Mouse (Mus musculus) lung, embryonic 16.5 days (tissue): Measurements from ENCODE around the gene B4galt7. TPM values are rescaled to one million over a fixed set of nuclear protein-coding genes. Genes with fewer than 3 reads are reported as not detected.
"Not testable (repeated sequence)": the region's sequence is repeated elsewhere in the genome, so short reads cannot be mapped to it uniquely, and the experiment has no call there.

Experiments used
- ATAC-seq: fragments of 200-750 bp; cut with Nextera tagmentation; 2 replicates; pipeline ENCODE4 v1.8.0; 2017; ENCODE audit warnings: low read depth, mild to moderate bottlenecking, moderate library complexity
- H3K27ac ChIP-seq: fragments of 300-500 bp; sonication (generic); 2 replicates; pipeline ENCODE4 v1.5.1; 2014; ENCODE audit warnings: mild to moderate bottlenecking, control low read depth, low read length
- H3K27me3 ChIP-seq: fragments of 300-500 bp; sonication (generic); 2 replicates; pipeline ENCODE4 v1.6.1; 2014; ENCODE audit warnings: low read depth, low read length, mixed read lengths; ENCODE audit not compliant: control insufficient read depth, insufficient read depth
- H3K36me3 ChIP-seq: fragments of 300-500 bp; sonication (generic); 2 replicates; pipeline ENCODE4 v1.6.1; 2014; ENCODE audit warnings: low read length; ENCODE audit not compliant: control insufficient read depth, insufficient read depth
- H3K4me1 ChIP-seq: fragments of 300-500 bp; sonication (generic); replicated peaks from 2 replicates; pipeline ENCODE4 v1.6.1; 2014; ENCODE audit warnings: low read length, mixed read lengths; ENCODE audit not compliant: control insufficient read depth, insufficient read depth
- H3K4me2 ChIP-seq: fragments of 300-500 bp; sonication (generic); 2 replicates; pipeline ENCODE4 v1.6.1; 2014; ENCODE audit warnings: low read depth, low read length, control low read depth
- H3K4me3 ChIP-seq: fragments of 300-500 bp; sonication (generic); 2 replicates; pipeline ENCODE4 v1.5.1; 2014; ENCODE audit warnings: mild to moderate bottlenecking, low read length, control low read depth
- H3K9ac ChIP-seq: fragments of 300-500 bp; sonication (generic); 2 replicates; pipeline ENCODE4 v1.6.1; 2014; ENCODE audit warnings: low read length, control low read depth
- H3K9me3 ChIP-seq: fragments of 300-500 bp; sonication (generic); 2 replicates; pipeline ENCODE4 v1.6.1; 2016; ENCODE audit warnings: low read length; ENCODE audit not compliant: control insufficient read depth
- WGBS: fragments of 180-500 bp; shearing (Covaris S2); extraction: QIAGEN DNeasy Blood & Tissue Kit; methylation state at CpG from one replicate; pipeline ENCODE4 v1.1.7; 2014; 5-methylcytosine and 5-hydroxymethylcytosine counted together
- polyA plus RNA-seq: library from polyadenylated mRNA; unstranded; fragments of >200 nt; fragmentation: Nextera tagmentation; extraction: Ambion mirVana; gene quantifications from 2 replicates; pipeline ENCODE4 v1.2.1, GENCODE M21; 2015

Gene B4galt7
- polyA plus RNA-seq, 1 experiment from 2014 or later: 22.8 TPM

DNA sequence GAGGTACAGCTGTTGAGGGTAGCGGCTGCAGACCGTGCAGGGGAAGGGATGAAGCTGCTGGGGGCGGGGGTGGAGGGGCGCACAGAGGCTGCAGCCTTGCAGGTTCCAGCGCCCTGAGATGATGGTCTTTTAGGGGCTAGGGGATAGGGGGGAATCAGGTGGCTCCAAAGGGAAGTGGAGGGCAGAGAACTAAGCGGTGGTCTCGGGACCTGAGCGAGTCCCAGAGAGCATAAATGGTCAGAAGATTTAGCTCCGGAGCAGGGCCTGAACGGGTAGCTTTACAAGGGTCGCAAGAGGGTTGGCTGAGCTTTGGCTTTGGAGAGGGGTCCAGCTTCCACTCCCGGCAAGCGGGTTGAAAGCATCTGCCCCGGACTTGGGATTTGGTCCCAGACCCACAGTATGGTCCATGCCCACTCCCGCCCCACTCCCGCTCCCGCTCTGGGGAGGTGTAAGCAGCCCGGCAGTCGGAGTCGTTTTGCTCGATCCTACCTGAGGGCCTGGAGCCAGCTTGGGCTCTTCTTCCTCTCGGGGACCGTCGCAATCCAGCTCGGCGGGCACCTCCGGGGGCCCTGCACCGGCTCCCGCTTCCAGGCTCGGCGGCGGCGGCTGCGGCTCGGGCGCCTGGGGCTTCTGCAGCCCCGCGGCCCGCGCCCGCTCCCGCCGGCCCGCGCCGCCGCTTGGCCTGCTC is 29.3 kb upstream of the B4galt7 start:
- Histone ChIP-seq H3K4me1 (peaks cover 15% of the 10 kb centered on the region), H3K9me3 (no peaks in the 10 kb centered on the region; the same call in 1 of the 2 replicates), H3K4me2 (peak overlapping the region; percentile 97), H3K9ac (peak overlapping the region; percentile 99), H3K36me3 (no peaks in the 10 kb centered on the region), H3K27me3 (no peaks in the 10 kb centered on the region), H3K27ac (peak overlapping the region; percentile 83), H3K4me3 (peak overlapping the region; percentile 99)
- under 1% methylated on average over 46 of the region's 47 CpGs for WGBS
- ATAC-seq: peak; percentile 75

DNA sequence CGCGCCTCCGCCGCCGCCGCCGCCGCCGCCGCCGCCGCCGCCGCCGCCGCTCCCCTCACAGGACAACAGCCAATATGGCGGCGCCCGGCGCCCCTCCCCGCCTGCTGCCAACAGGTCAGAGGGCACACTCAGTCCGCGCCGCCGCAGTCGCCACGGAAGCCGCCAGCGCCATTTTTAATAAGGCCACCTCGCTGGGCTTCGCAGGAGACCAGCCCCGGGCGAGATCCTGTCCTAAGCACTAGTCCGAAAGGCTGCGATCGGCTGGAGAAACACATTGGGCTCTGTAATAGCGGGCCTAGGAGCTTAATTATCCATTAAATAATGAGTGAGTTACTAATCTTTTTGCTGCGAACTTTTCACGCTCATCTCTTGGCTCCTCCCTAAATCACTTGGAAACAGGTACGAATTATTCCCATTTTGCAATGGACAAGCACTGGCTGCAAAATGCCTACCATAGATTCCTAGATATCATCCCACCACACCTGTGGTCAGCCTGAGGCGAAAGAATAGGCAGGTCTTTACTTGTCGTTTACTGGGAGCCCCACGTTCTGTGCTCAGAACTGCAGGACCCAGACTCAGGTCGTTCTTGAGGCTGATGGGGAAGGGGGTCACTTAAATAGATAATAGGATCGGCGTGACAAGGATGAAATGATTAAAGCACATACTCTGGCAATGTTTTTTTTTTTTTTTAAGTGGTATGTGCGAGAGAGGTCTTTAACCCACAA is 28.5 kb upstream of the B4galt7 start, which contains the start of gene Fam193b:
Fam193b (minus strand) TSS at position 94 of the 725 bp plus-strand sequence.
- no peaks in the 10 kb centered on the region for H3K36me3 ChIP-seq
- no peaks in the 10 kb centered on the region; the same call in 1 of the 2 replicates for H3K9me3 ChIP-seq
- 1% methylated on average over 30 of the region's 47 CpGs for WGBS
- peak within 1 kb of the TSS; percentile 99 for H3K4me3 ChIP-seq
- peak; percentile 97 for ATAC-seq
- H3K4me1 ChIP-seq: peaks cover 15% of the 10 kb centered on the region
- peak within 1 kb of the TSS; percentile 99 for H3K9ac ChIP-seq
- peak within 1 kb of the TSS; percentile 97 for H3K4me2 ChIP-seq
- H3K27ac ChIP-seq: peak within 1 kb of the TSS; percentile 83
- no peaks in the 10 kb centered on the region for H3K27me3 ChIP-seq

DNA sequence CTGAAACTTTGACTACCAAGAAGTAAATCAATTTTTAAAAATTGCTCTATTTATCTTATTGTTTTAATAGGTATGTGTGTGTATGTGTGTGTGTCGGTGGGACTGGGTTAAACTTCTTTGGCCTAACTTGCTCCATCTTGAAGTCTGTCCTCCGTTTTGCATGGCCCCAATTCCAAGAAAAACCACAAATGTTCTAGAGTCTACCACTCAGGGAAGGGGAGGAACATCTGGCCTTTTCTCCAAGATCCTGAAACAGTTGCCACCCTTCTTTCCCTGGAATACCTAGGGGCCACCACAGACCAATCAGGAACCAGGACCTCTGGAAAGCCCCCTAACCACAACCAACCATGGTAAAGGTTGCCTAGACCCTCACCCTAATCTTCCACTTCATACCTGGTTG is 27.7 kb upstream of the B4galt7 start:
- no peak for ATAC-seq
- Histone ChIP-seq H3K9ac (no peak overlapping the region), H3K9me3 (no peaks in the 10 kb centered on the region; the same call in 1 of the 2 replicates), H3K4me1 (peaks cover 15% of the 10 kb centered on the region), H3K4me2 (no peak overlapping the region; the same call in 1 of the 2 replicates), H3K36me3 (no peaks in the 10 kb centered on the region), H3K4me3 (no peak overlapping the region), H3K27me3 (no peaks in the 10 kb centered on the region), H3K27ac (no peak overlapping the region)
- WGBS: 79% methylated on average over 2 of the region's 2 CpGs

DNA sequence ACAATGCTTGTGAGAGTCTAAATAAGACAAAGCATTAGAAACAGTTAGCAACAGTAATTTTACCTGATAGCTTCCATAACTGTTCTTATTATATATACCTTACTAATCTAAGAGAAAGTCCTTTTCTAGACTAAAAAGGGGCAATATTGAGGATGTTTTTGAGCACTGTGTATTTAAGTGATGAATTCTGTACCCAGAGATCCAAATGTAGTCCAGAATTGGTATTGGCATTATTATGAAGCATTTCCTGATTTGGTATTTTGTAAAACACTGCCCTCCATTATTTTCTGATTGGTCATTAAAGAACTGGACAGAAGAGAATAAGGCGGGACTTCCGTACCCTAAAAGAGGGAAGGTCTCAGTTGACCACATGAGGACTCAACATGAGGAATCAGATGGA is 26.3 kb upstream of the B4galt7 start, which contains the start of gene Tmed9:
Tmed9 (plus strand) TSS at position 301 of the 400 bp plus-strand sequence.
- H3K27ac ChIP-seq: no peak within 1 kb of the TSS
- H3K9me3 ChIP-seq: no peaks in the 10 kb centered on the region; the same call in 1 of the 2 replicates
- 92% methylated on average over 2 of the region's 2 CpGs for WGBS
- no peaks in the 10 kb centered on the region for H3K36me3 ChIP-seq
- no peak within 1 kb of the TSS for H3K4me2 ChIP-seq
- H3K27me3 ChIP-seq: no peaks in the 10 kb centered on the region
- H3K4me3 ChIP-seq: no peak within 1 kb of the TSS
- H3K4me1 ChIP-seq: peaks cover 15% of the 10 kb centered on the region
- no peak within 1 kb of the TSS for H3K9ac ChIP-seq
- no peak for ATAC-seq

DNA sequence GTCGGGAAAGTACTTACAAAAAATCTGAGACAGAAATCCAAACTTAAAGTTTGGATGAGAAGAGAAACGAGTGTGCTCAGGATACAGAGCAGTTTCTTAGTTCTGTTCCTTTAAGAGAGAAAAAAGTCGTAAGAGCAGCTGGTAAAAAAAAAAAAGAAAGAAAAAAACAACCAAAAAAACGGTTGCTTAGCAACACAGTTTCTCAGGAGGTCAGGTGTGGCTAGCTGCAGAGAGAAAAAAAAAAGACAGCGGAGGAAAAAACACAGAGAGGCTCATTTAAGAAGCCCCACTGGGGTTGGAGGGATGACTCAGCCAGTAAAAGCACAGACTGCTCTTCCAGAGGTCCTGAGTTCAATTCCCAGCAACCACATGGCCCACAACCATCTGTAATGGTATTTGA is 25.4 kb upstream of the B4galt7 start:
- H3K9ac ChIP-seq: no peak overlapping the region
- H3K9me3 ChIP-seq: peaks cover 2% of the 10 kb centered on the region
- H3K4me3 ChIP-seq: no peak overlapping the region
- no peak overlapping the region for H3K4me2 ChIP-seq
- H3K36me3 ChIP-seq: no peaks in the 10 kb centered on the region
- ATAC-seq: no peak
- no peaks in the 10 kb centered on the region for H3K27me3 ChIP-seq
- H3K27ac ChIP-seq: no peak overlapping the region
- peaks cover 12% of the 10 kb centered on the region for H3K4me1 ChIP-seq
- WGBS: 61% methylated on average over 5 of the region's 5 CpGs

DNA sequence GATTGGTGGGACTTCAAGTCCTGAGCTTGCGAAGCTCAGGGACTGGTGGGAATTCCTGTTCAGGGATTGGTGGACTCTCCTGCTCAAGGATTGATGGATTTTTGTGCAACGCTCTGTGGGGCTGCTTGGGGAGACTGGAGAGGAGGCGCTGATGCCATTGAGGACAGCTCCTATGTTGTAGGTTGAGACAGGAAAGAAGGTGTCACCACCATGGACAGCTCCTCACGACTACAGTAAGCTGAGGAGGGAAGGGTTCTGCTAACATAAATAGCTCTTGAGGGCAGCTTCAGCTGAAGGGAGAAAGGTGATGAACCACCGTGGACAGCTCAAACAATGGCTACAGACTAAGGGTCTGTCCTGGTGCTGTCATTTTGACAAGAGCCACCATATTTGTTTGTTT is 23.8 kb upstream of the B4galt7 start:
- peaks cover 5% of the 10 kb centered on the region; the same call in 1 of the 2 replicates for H3K4me1 ChIP-seq
- ATAC-seq: no peak
- peaks cover 2% of the 10 kb centered on the region for H3K9me3 ChIP-seq
- H3K27me3 ChIP-seq: no peaks in the 10 kb centered on the region
- no peaks in the 10 kb centered on the region for H3K36me3 ChIP-seq
- H3K4me3 ChIP-seq: no peak overlapping the region
- H3K4me2 ChIP-seq: no peak overlapping the region
- H3K9ac ChIP-seq: no peak overlapping the region
- WGBS: 47% methylated on average over 5 of the region's 5 CpGs
- H3K27ac ChIP-seq: no peak overlapping the region

DNA sequence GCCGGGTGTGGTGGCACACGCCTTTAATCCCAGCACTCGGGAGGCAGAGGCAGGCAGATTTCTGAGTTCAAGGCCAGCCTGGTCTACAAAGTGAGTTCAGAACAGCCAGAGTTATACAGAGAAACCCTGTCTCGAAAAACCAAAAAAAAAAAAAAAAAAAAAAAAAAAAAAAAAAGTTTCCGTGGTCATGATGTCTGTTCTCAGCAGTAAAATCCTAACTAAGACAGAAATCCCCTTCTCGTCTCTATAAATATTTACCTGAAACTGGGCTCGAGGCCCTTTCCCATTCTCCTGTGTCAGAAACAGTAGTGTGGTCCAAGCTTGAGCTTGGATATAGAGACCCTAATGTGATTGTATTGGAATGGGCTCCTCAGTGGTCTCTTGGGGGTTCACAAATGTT is 22.8 kb upstream of the B4galt7 start:
- H3K4me2 ChIP-seq, H3K4me1 ChIP-seq, H3K9me3 ChIP-seq, H3K27ac ChIP-seq, H3K36me3 ChIP-seq, H3K4me3 ChIP-seq, ATAC-seq, H3K27me3 ChIP-seq, H3K9ac ChIP-seq: not testable (repeated sequence)
- WGBS: 78% methylated on average over 7 of the region's 7 CpGs

DNA sequence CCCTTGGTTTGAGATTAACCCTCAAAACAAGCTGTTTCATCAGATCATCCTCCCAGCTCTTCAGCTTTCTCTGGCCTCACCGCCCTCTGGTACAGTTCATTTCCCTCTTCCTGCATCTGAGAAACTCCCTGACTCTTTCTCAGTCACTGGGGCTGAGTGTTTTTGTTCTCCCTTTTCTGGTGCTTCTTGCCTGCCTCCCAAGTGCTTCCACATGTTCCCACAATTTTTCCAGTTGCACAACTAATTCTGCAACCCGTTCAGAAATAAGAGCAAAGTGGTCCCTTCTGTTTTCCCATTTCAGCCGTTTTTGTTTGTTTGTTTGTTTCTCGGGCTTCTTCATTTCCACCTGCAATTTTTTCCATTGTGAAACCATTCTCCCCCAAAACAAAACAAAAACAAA is 21.6 kb upstream of the B4galt7 start:
- Histone ChIP-seq H3K4me2 (no peak overlapping the region), H3K4me1 (no peaks in the 10 kb centered on the region), H3K9ac (no peak overlapping the region), H3K36me3 (no peaks in the 10 kb centered on the region), H3K27me3 (no peaks in the 10 kb centered on the region), H3K27ac (no peak overlapping the region), H3K9me3 (peaks cover 2% of the 10 kb centered on the region), H3K4me3 (no peak overlapping the region)
- ATAC-seq: no peak
- WGBS: 58% methylated on average over 4 of the region's 4 CpGs

DNA sequence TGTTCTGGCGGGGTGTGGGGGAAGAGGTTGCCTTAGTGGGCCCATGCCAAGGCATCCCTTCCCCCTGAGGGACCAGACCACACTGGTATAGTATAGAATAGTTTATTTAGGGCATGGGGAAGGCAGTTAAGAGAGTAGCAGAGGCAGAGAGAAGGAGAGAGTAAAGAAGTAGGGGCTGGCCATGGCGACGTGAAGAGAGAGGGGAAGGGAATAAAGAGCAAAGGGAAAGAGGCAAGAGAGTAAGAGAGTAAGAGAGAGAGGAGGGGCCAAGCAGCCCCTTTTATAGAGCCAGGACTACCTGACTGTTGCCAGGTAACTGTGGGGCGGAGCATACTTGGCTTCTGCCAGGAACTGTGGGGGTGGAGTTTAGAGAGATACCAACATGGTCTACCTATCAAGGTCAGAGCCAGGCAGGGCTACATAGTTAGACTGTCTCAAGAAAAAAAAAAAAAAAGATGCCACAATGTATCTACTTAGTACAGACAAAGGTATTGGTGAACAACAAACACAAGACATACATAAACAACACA is 7.7 kb upstream of the B4galt7 start:
- no peaks in the 10 kb centered on the region for H3K27me3 ChIP-seq
- WGBS: 60% methylated on average over 4 of the region's 4 CpGs
- no peak overlapping the region for H3K9ac ChIP-seq
- H3K4me3 ChIP-seq: no peak overlapping the region
- no peaks in the 10 kb centered on the region for H3K9me3 ChIP-seq
- H3K27ac ChIP-seq: no peak overlapping the region
- peaks cover 17% of the 10 kb centered on the region for H3K36me3 ChIP-seq
- H3K4me1 ChIP-seq: peaks cover 9% of the 10 kb centered on the region
- no peak for ATAC-seq
- H3K4me2 ChIP-seq: no peak overlapping the region; the same call in 1 of the 2 replicates
